Mouse (Mus musculus) cortical plate, adult 2 months (tissue): ENCODE measurements around the gene Tbxas1.

Source experiments
- CTCF ChIP-seq: fragments of 200-500 bp; IDR thresholded peaks from 2 replicates; pipeline ENCODE4 v1.5.1; 2011; ENCODE audit warnings: mild to moderate bottlenecking, control low read depth, low read length; ENCODE audit not compliant: insufficient read depth; ENCODE audit errors: extremely low read depth
- POLR2A ChIP-seq: fragments of 200-500 bp; IDR thresholded peaks from 2 replicates; pipeline ENCODE4 v1.6.1; 2011; ENCODE audit warnings: mild to moderate bottlenecking, low read length, control low read depth; ENCODE audit not compliant: insufficient read depth; ENCODE audit errors: extremely low read depth

- no peak for TF ChIP-seq CTCF
- no peak for TF ChIP-seq POLR2A
These were observed 43.5 kb downstream of the Tbxas1 start for GRCm38 (mm10) chr6:38918728-38919127.
